Mouse (Mus musculus): ENCODE data around the gene Kcnq5.
A peak's percentile ranks its signal among the peaks of the same experiment; 100 is the strongest.
"Not testable (repeated sequence)": the region's sequence is repeated elsewhere in the genome, so short reads cannot be mapped to it uniquely, and the experiment has no call there.

Kcnq5 gene

DNA sequence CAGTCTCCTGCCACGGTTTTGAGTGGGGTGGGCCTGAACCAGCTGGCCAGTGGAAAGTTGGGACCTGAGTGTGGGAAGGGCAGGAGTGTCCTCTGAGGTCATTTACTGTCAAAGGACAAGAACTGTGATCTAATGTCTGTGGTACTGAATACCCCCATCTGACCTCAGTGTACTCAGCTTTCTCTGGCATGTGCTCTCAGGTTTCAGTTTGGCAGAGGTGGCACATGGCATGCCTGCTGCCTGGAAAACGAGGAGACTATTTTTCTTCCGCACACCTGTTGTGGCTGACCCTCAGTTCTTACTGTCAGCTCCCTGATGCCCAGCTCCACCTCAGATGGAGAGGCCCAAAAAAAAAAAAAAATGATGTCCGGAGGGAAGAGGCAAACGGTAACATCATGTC is 475.5 kb downstream of the Kcnq5 start:
- DNase-seq (ENCODE audit: extremely low spot score), result no peak

DNA sequence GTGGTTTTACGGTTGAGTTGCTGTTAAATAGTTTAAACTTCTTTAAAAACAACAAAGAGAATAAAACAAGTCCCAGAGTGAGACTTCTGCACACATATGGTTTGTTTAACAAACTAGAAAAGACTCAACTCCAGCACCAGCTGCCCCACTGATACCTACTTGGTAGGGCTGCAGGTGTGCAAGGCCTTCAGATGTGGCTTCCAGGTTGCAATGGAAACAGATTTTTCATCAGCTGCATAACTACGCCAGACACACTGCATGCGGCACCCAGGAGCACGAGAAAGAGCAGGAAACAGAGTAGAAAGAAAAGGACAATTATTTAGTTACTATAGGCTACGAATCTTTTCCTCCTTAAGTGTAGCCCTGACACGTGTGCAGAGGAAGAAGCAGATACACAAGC is 492.4 kb downstream of the Kcnq5 start:
- DNase-seq (ENCODE audit: extremely low spot score), result no peak

DNA sequence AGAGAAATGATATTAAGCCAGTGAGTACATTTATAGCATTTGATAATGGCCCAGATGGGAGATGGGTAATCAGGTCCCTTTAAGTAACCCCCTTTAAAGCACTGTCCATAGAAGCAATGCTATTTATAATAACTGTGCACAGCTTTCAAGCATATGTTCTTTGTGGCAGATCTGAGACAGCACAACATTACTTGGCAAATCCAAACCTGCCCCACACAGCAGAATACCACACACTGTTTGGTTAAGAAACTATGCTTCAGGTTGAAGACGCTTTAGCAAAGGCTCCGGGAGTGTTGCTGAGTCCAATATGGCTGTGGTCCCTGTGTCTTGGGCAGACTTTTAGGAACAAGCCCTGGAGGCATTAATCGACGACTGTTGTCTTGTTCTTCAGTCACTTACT is 495.3 kb downstream of the Kcnq5 start:
- DNase-seq (ENCODE audit: extremely low spot score), result no peak

DNA sequence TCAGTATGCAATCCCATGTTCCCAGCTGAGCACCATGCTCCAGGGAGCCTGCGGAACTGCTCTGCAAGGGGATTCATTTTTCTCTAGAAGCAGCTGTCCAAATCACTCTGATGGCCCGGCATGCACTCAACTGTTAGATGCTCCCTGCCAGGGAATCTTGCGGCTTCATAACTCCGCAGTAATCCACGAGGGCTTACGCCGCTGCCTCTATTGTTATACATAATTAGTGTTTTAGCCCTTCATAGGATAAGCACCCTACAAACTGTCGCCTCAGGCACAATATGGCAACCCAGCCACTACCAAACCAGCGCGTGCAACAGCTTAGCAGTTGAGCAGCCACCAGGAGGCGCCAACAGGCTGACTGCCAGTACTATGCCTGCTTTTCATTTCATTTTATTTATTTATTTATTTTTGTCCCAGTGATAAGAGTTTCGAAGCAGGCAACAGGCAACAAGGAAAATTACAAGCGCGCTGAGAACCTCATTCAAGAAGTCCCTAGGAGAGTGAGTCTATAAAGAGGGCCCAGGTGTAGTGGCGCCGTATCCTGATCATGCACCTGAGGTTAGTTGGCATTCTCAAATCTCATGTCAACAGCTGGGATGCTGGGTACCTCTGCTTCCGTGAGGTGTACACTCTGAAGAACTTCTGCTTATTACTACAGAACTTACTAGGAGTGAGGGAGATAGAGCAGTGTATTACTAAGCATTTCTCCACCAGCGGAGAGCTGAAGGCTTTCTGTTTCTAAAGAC is 500.6 kb downstream of the Kcnq5 start:
- peak; percentile 53 for DNase-seq (ENCODE audit: extremely low spot score)

DNA sequence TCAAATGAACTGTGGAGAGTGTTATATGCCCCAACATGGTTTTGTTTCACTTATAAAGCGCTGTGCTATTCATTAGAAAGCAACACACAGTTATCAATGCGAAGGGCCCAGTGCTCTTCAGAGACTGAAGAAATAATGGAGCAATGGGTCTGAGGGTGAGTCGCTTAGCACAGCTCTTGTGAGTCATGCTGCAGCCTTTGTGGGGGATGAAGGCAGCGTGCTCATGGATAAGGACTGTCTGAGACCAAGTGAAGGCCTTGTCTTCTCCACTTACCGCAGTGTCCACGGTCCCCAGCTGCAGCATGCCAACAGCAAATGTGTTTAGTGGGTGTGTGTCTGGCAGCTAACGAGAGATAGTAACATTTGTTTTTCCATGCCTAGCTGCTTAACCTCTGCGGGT is 503.2 kb downstream of the Kcnq5 start:
- no peak for DNase-seq (ENCODE audit: extremely low spot score)

DNA sequence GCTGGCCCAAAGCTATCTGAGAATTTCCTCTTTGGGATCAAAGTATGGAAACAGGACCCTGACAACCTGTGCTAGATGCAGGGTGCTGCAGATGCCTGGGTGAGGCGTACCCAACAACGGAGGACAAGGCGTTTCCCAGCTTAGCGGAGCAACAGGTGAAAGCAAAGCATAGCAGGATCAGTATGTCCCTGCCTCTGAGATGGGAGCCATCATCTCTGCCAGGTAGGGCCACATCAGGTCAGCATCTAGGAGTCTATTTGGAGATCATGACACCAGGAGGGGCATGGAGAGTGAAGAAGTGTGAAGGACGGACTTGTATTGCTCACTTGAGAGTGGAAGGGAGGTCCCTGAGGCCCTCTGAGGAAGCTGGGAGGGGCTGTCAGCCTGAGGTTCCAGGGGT is 505.8 kb downstream of the Kcnq5 start:
- no peak for DNase-seq (ENCODE audit: extremely low spot score)

DNA sequence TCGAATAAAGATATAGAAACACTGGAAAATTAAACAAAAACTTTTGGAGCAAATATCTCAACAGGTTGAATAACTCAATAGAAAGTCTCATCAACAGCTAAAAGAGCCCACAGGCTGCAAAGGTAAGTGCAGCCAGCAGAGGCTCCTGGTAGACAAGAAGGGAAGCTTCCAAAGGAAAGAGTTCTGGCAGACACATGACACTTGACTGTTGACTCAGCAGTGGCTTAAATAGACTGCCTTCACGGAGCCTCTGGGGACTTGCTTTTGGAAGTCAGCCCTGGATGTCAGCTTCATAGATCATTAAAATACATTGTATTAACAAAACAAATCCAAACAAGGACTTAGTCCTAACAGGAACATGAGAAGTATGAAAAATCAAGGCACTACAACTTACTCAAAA is 513.5 kb downstream of the Kcnq5 start:
- no peak for DNase-seq (ENCODE audit: extremely low spot score)

DNA sequence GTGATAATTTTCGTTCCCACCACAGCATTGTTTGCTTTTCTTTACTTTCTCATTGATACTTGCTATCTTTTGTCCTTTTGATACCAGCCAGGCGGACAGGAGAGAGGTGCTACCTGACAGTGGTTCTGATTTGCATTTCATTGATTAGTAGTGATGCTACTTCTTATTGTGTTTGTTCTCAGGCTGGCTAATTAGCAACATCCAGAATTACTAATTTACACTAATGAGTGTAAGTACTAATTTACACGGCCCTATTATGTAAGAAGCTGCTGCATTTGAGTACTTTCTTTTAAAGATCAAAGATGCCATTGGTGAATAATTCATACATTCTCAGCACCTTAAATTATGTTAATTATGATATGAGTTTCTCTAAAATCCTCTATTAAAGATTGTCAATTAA is 525.0 kb downstream of the Kcnq5 start:
- no peak for DNase-seq (ENCODE audit: extremely low spot score)

DNA sequence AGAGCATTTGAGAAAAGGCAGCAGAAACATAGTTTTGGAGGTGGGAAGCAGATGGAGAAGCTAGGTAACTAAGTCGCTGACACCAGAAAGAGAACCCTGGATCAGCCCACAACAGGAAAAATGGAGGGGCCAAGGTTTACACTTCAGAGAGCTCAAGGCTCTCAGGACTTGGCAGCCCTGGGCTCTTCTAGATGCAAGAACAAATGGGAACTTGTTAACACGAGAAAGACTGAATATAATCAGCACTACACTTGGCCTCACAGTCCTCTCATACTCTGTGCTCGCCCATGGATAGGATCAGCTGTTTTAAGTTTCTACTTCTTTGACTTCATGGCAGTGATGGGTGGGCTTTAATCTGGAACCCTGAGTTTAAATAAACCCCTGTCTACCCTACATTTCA is 526.9 kb downstream of the Kcnq5 start:
- no peak for DNase-seq (ENCODE audit: extremely low spot score)

DNA sequence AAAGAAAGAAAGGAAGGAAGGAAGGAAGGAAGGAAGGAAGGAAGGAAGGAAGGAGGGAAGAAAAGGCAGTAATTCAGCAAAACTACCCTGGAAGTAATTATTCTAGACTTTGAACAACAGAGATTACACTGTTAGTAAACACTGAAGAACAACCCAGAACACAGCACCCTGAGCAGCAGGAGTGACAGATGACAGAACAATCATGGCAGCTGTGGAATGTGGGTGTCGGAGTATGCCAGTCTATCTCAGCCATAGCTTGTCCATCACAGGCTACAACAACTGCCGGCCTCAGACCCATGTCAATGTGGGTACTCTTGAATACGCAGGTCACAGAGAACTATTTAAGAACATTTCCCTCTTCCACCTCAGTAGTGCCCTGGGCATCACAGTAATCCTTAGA is 530.1 kb downstream of the Kcnq5 start:
- DNase-seq (ENCODE audit: extremely low spot score), result no peak

DNA sequence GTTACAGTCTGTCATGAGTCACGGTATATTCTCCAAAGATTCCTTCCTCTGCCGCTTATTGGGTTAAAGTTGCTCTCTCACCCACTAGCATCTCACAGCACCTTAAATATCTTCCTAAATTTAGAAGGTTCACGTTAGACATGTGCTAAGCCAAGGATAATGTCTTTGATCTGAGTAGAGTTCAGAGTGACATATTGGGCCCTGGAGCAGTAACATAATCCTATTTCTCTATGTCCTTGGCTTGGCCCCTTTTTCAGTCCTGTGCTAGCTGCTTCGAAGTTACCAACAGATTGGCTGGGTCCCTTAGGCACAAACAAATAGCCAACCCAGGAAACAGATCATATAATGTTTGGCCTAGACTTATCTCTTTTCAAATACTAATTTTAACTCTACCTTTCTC is 533.7 kb downstream of the Kcnq5 start:
- DNase-seq (ENCODE audit: extremely low spot score), result no peak

DNA sequence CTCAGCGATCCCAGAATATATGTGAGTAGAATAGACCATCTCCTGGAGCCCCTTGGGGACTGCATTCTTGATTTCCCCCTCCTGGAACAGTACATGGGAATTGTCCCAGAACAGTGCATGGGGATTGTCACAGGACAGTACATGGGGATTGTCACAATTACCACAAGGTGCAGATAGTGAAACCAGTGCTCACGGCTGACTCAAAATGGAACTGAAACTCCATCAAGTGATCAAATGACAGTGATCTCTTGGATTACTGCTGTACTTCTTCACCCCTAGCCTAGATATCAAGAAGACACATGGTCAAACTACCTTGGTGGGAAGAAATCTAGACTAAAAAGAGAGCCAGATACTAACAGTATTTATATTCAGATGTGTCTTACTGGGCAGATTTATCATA is 536.1 kb downstream of the Kcnq5 start:
- no peak for DNase-seq (ENCODE audit: extremely low spot score)

DNA sequence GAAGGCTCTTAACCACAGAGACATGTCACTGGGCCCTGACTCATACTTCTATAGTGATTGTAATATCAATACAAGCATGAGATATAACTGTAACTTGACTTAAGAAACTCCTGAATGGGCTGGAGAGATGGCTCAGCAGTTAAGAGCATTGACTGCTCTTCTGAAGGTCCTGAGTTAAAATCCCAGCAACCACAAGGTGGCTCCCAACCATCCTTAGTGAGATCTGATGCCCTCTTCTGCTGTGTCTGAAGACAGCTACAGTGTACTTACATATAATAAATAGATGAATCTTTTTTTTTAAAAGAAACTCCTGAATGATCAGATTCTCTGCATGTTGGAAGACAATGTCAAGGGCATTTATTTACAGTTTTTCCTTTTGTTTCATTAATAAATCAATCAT is 542.4 kb downstream of the Kcnq5 start:
- no peak for DNase-seq (ENCODE audit: extremely low spot score)

DNA sequence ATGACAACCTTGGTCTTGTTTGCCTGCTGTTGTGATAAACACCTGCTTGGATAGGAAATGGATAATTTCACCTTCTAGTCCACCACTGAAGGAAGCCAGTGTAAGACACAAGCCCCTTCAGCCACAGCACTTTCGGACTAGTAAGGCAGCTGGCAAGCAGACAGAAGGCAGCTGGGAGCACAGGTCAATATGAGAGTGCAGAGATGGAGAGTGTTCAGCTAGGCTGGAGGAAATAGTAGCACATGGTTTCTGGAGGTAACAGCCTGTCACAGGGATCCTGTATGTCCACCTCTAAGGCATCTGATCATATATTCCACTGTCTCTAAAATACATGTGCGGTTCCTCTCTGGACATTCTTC is 549.6 kb downstream of the Kcnq5 start:
- no peak for DNase-seq (ENCODE audit: extremely low spot score)

DNA sequence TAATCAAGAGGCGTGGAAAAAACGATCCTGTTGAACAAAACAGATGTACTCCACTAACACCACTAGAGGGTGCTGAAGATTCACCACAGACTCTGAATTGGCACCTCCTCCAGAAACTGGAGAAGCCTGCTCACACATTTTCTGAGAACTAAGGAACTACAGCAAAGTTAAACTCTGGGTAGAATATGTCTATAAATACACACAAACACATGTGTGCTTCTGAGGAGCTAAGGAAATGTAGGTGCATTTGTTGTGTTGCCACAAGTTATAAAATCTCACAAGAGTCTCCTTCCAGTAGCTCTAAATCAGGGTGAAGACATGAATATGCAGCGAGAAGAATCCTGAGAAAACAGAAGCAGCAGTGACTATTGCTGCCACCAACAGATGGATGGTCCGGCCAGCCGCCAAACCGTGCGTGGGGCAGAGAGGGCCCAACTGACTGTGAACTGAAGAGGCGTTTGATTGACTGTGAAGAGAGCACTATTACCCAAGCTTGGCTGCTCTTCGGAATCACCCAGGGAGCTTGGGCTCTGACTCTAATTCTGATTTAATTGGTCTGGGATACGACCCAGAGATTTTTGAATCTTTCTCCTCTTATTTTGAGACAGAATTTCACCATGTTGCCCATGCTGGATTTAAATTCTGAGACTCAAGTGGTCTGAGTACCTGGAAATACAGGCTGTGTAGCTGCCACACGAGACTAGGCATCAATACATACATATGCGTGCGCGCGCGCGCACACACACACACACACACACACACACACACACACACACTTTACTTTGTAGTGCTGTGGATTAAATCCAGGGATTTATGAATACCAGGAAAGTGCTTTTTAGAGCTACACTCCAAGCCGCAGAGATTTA is 550.2 kb downstream of the Kcnq5 start:
- DNase-seq (ENCODE audit: extremely low spot score), result peak; percentile 71

DNA sequence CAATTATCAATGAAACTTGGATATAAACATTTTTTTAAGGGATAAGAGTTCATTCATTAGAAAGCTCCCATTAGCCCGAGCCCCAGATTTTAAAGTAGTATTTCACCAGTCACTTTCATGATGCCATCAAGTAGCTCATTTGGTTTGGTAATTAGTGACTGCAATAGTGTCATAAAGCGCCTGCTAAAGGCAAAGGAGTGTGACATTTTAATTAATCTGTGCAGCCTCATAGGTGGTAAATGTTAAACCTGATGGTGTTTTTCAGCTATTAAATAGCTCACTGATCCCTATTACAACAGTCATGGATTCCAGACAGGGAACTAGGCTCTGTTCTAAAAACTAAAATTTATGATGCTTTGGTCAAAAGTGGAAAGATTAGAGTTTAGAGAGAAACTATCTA is 554.5 kb downstream of the Kcnq5 start:
- no peak for DNase-seq (ENCODE audit: extremely low spot score)

DNA sequence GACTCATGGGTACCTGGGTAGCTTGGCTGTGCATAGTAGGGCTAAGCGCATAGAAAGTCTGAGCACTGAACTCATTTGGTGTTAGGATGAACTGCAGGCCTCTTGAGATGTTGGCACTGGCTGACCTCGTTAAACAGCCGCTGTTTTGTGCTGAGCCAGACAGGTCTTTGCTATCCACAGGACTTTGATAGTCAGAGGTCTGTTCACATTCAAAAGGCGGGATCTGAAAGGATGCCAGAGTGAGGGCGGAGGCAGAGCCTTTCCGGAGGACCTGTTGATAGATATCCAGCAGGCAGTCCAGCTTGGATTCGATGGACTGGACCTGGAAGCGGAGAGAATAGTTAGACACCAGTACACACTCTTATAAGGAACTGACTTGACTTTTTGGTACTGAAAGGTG is 558.9 kb downstream of the Kcnq5 start:
- no peak for DNase-seq (ENCODE audit: extremely low spot score)

DNA sequence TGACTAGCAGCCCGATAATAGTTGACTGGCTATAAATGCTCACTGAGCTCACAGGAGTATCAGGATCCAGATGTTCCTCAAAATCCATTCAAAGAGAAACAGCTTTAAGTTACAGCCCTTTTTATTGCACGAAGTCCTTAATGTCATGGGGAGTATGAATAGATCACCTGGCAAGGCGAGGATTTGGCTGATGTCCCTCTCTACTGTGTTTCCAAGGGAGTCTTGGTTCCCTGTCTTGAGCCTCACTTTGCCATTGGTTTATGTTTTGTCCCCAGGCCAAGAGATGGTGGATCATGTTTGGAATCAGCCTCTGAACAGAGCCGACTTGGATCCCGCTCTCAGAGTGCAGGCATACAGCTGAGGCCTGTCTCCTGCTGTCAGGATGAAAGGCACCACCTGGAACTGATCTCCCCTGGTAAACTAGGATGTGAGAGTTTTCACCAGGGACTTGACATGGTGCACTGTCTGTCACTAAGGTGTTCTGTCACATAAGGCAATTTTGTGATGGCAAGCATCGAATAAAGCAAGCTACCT is 570.5 kb downstream of the Kcnq5 start:
- DNase-seq (ENCODE audit: extremely low spot score), result no peak

DNA sequence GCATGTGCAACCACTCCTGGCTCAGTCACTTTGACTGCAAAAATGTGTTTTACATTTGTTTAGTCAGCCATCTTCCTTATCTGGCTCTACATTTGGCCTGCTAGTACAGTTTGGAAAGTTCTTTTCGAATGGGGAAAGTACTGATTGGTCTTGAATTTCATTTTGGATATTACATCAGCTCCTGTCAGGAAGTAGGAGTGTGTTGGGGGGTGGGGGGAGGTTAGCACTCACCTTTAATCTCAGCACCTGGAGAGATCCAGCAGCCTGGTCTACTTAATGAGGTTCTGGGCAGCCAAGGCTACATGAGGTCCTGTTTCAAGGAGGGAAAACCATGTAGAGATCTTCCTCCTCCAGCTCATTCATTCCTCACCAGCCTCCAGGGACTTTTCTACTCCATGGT is 578.5 kb downstream of the Kcnq5 start, which contains the start of gene Khdc1b:
Khdc1b (plus strand) TSS at position 301 of the 400 bp plus-strand sequence.
- no peak for DNase-seq (ENCODE audit: extremely low spot score)

DNA sequence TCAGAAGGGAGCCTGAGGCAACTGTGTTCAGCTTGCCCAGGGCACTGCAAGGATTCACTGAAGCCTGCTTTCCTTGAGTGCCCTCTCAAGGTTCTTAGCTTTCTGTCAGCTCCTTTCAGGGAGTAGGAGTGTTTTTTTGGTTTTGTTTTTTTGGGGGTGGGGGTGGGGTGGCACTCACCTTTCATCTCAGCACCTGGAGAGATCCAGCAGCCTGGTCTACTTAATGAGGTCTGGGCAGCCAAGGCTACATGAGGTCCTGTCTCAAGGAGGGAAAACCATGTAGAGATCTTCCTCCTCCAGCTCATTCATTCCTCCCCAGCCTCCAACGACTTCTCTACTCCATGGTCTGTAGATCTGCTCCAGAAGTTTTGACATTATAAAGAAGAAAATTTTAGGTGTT is 593.7 kb downstream of the Kcnq5 start, which contains the start of gene Khdc1c:
Khdc1c (plus strand) TSS at position 301 of the 400 bp plus-strand sequence.
- DNase-seq (ENCODE audit: extremely low spot score), result not testable (repeated sequence)

DNA sequence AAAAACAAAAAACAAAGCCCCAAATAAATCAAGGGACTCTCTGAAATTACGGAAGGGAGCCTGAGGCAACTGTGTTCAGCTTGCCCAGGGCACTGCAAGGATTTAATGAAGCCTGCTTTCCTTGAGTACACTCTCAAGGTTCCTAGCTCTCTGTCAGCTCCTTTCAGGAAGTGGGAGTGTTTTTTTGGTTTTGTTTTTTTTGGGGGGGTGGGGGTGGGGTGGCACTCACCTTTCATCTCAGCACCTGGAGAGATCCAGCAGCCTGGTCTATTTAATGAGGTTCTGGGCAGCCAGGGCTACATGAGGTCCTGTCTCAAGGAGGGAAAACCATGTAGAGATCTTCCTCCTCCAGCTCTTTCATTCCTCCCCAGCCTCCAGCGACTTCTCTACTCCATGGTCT is 612.4 kb downstream of the Kcnq5 start, which contains the start of gene Khdc1a:
Khdc1a (plus strand) TSS at position 301 of the 400 bp plus-strand sequence.
- DNase-seq (ENCODE audit: extremely low spot score), result no peak

Measured in embryo, embryonic 9.5 days (tissue).